Mouse (Mus musculus) embryonic stem cell, embryonic (primary cell): ENCODE data around the gene Odf3b.

Experiments used
- CTCF ChIA-PET, 4 experiments: fragments of 300-600 bp in 2 of 4; fragments of 350-600 bp in 2 of 4; sonication (Branson Sonifier 250); formaldehyde crosslinking; loops; one replicate each; lab custom pipeline; 2022; ENCODE audit warnings: inconsistent platforms in 2 of 4; lab: Charles Lee
- POLR2A ChIA-PET, 4 experiments: fragments of 300-600 bp in 2 of 4; fragments of 350-600 bp in 2 of 4; sonication (Branson Sonifier 250); formaldehyde crosslinking; loops; one replicate each; lab custom pipeline; 2022; ENCODE audit warnings: antibody characterized with exemption in 4 of 4, inconsistent platforms in 1 of 4; lab: Charles Lee

Odf3b gene

DNA sequence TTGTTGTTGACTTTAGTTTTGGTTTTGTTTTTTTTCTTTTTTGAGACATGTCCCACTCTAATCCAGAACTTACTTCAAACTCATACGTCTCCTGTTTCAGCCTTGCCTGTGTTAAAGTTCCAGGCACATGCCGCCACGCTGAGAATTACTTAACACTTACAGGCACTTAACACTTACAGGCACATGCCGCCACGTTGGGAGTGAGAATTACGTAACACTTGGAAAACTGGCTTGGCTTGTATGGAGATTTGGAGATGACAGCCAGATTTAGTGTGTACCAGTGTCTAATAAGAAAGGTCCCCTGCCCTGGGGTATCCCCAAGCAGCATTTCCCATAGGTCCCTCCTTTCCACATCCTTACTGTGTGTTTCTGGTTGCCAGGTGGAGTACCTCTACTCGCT, 16.0 kb downstream of the Odf3b start:
- CTCF ChIA-PET, result interaction anchor here in 2 of 4 experiments (0.6 to 3.2 kb wide), 3 partner anchors 11 to 48 kb away, joined by 3 to 20 read pairs (median 15); partner anchors contain the start of gene Sco2 (in 2 of the 2)
- POLR2A ChIA-PET, result interaction anchor here in 2 of 4 experiments (1.3 to 16.3 kb wide), 6 partner anchors 10 to 66 kb away, joined by 3 to 248 read pairs (median 6); partner anchors contain the start of genes Sco2 (in 2 of the 2), C730034F03Rik (in 1 of the 2), Chkb (in 1 of the 2) and Gm44502 (in 1 of the 2)

DNA sequence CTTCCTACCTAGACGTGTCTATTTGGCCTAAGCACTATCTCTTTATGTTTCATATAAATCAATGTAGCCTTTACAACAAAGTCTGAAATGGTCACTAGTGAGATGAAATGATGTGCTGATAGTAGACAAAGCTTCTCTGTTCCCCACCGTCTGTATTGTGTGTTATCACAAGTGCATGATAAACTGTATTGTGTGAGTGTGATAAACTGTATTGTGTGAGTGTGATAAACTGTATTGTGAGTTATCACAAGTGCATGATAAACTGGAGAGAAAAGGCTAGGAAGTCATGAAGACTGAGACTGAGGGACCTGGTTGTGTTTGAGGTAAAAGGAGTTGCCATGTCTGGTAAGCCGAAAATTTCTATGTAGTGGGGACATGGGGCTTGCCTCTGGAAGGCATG, 20.3 kb downstream of the Odf3b start:
- CTCF ChIA-PET, result interaction anchor here in 2 of 4 experiments (0.5 to 4.5 kb wide), 4 partner anchors 14 to 584 kb away, joined by 3 to 30 read pairs (median 19); partner anchors contain the start of gene Sco2 (in 2 of the 2)
- POLR2A ChIA-PET, result interaction anchor here in 2 of 4 experiments (1.0 to 16.3 kb wide), 6 partner anchors 8 to 70 kb away, joined by 3 to 248 read pairs (median 4); partner anchors contain the start of genes Sco2 (in 2 of the 2), C730034F03Rik (in 1 of the 2), Gm44502 (in 1 of the 2) and Odf3b (in 1 of the 2)

DNA sequence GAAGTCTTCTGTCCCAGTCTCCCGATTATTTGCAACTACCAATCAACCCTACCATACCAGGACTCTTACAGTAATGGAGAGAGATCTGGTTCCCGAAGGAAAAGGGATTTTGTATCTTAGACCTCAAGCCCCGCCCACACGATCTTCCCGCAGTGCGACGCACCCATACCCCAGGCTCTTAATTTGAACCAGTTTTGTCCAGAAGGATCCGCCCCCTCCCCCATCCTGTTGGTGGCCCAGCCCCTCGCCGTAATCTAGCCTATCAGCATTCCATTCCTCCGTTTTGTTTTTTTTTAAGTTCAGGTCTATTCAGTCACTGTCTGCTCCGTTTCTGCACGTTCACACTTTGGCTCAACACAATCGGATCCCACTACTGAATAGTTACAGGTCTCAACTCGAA, 22.7 kb downstream of the Odf3b start:
- ChIA-PET CTCF (interaction anchor here (0.6 to 4.5 kb wide), 8 partner anchors 17 to 1620 kb away, joined by 3 to 30 read pairs (median 3); partner anchors contain the start of genes Sco2 (in 2 of the 4), C730034F03Rik (in 1 of the 4), Chkb (in 1 of the 4) and Gm44502 (in 1 of the 4)), POLR2A (interaction anchor here (0.7 to 16.3 kb wide), 39 partner anchors 8 to 1899 kb away, joined by 3 to 248 read pairs (median 4); partner anchors contain the start of genes Sco2 (in 4 of the 4), Chkb (in 2 of the 4), Cpt1b (in 2 of the 4) and Tubgcp6 (in 2 of the 4))

DNA sequence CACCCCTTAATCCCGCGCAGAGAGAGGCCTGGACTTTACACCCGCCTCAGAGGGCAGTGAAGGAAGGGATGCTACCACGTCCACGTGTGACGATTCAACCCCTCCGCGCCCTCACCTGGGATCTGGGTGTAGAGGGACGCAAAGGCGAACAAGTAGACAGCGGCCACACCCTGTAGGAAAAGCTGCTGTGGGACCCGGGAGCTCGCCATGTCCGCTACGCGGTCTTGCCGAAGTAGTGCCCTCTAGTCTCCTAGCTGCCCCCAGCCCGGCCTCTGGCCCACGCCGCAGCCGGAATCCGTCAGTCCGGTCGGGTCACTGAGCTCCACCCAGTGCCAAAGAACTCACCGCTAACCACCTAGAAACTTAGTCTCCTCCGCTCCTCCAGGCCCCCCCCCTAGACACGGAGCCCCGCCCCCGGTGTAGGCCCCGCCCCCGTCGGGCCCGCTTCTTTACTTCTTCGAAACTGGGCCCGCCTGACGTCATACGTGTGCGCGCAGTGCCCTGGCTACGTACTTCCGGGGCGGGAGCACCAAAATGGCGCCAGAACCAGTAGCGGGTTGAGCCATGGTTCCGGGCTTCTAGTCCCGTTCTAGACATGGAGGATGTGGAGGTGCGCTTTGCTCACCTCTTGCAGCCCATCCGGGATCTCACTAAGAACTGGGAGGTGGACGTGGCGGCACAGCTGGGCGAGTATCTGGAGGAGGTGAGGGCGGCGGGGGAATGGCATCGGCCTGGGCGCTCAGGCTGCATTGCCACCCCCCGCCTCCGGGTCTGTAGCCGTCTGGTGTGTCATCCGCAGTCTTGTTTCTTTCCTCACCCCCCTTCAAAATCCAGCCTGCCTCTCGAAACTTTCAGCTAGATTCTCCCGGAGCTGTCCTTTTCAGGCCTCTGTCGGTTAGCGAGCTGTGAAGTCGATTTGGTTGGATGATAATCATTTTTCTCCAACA, 23.6 kb downstream of the Odf3b start, which contains the start of the genes Lmf2 and Ncaph2:
Lmf2 (minus strand) TSS at position 419 of the 947 bp plus-strand sequence.
Ncaph2 (plus strand) TSS at position 479 of the 947 bp plus-strand sequence.
- POLR2A ChIA-PET, result interaction anchor here in 3 of 4 experiments (0.5 to 16.3 kb wide), 51 partner anchors 9 to 896 kb away, joined by 3 to 248 read pairs (median 4); partner anchors contain the start of genes C730034F03Rik (in 3 of the 3), Chkb (in 3 of the 3), Cpt1b (in 3 of the 3) and Sco2 (in 3 of the 3)
- CTCF ChIA-PET, result interaction anchor here (0.6 to 4.5 kb wide), 7 partner anchors 17 to 160 kb away, joined by 3 to 30 read pairs (median 3); partner anchors contain the start of genes Sco2 (in 3 of the 4), Dennd6b (in 1 of the 4) and Sbf1 (in 1 of the 4)

DNA sequence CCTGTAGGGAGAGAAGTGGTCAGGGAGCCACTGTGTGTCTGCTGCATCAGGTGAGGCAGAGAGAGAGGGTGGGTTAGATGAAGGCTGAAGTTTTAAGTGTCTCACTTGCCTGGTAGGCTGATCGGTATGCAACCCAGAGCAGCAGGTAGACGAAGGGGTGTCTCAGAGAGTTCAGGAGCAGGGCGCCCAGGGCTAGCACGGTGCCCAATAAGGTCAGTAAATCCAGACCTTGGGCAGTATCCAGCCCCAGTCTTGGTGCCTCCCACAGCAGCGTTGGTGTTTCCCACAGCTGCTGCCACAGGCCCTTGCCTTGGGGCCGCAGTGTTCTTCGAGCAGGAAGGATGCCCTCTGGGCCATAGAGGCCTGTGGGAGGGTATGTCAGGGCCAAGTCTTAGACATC, 24.6 kb downstream of the Odf3b start:
- CTCF ChIA-PET, result no interaction called here
- POLR2A ChIA-PET, result interaction anchor here in 2 of 4 experiments (0.9 to 16.3 kb wide), 4 partner anchors 18 to 172 kb away, joined by 4 to 248 read pairs (median 40); partner anchors contain the start of genes Sco2 (in 2 of the 2), Miox (in 1 of the 2), Odf3b (in 1 of the 2) and Tymp (in 1 of the 2)

DNA sequence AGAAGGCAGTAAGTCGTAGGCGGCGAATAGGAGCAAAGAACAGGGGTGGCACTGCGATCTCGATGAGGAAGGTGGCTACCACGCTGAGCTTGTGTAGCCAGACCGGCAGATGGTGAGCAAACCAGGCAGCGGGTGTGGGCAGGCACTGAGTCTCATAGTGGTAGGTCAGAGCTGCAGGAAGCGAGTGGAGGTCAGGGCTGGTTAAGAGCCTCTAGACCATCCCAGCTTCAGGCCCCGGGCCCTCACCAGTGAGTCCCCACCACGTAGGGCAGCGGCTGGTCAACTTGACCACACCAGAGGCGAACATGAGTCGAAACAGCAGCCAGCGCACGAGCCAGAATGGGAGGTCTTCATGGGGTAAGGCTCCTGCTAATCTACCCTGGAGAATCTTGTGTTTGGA, 25.2 kb downstream of the Odf3b start:
- CTCF ChIA-PET, result interaction anchor here in 1 of 4 experiments (1.6 kb wide), 1 partner anchor 14 kb away, joined by 3 read pairs; no protein-coding TSS in a partner anchor

DNA sequence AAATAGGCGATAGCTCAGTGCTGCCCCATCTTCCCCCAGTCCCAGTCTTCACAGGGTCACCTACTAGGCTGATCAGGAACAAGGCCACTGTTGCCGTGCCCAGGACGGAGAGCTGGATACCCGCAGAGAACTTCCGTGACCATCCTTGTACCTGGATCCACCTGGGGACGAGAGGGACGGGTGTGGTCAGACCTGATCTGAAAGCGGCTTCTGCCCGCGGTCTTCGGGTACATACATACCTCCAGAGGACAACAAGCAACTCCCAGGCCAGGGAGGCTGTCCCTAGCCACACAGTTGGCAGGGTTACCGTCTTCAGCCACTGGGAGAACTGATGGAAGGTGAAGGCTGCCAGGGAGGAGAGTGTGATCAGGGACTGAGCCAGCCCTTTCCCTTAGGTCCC, 26.3 kb downstream of the Odf3b start:
- ChIA-PET POLR2A (interaction anchor here in 2 of 4 experiments (0.6 to 16.3 kb wide), 5 partner anchors 11 to 28 kb away, joined by 3 to 248 read pairs (median 3); partner anchors contain the start of genes Sco2 (in 2 of the 2), Odf3b (in 1 of the 2) and Tymp (in 1 of the 2)), CTCF (interaction anchor here in 2 of 4 experiments (0.6 to 1.6 kb wide), 2 partner anchors 13 to 66 kb away, joined by 3 to 4 read pairs; no protein-coding TSS in a partner anchor)

More for the DNA sequence above, 25.2 kb downstream of the Odf3b start:
- POLR2A ChIA-PET, result interaction anchor here in 2 of 4 experiments (0.5 to 16.3 kb wide), 5 partner anchors 14 to 141 kb away, joined by 3 to 248 read pairs (median 5); partner anchors contain the start of genes Sco2 (in 2 of the 2), Miox (in 1 of the 2), Odf3b (in 1 of the 2) and Tymp (in 1 of the 2)

DNA sequence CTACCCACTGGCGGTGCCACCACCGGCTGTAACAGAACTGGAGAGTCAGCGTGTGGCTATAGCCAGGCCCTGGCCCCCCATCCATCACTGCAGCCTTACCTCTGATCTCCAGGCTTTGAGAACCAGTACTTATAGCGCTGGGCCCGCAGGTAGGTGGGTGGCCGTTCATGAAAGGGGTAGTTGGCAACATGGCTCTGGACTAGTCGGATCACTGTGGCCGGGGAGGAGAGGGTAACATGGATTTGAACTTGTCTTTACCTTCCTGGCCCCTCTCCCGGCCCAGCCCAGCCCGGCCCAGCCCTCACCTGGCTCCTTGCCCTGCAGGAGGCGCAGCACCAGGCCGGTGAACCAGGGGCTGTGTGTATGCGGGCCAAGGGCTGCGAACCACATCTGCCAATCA, 27.0 kb downstream of the Odf3b start:
- ChIA-PET POLR2A (interaction anchor here in 2 of 4 experiments (0.6 to 16.3 kb wide), 7 partner anchors 9 to 37 kb away, joined by 3 to 248 read pairs (median 3); partner anchors contain the start of genes Sco2 (in 2 of the 2), Odf3b (in 1 of the 2), Sbf1 (in 1 of the 2) and Tymp (in 1 of the 2)), CTCF (interaction anchor here in 1 of 4 experiments (1.8 kb wide), 1 partner anchor 22 kb away, joined by 7 read pairs; the partner anchor contains the start of gene Sco2)

DNA sequence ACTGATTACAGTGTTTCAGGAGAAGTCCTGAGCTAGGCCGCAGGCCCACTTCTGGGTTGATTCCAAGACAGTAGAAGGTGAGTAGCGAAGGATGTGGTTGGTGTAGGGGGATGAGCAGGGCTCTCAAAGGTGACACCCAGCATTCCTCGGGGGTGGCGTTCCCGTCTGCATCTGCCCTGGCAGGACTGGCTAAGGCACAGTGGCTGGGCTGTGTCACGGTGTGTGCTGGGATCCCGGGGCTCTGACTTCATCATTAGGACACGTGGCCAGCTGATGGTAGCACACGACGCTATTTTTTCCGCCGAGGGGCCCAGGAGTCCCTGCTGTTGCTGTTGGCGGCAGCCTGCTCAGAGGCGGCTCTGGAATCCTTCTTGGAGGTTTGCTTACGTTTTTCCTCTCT, 27.8 kb downstream of the Odf3b start:
- POLR2A ChIA-PET, result interaction anchor here in 3 of 4 experiments (0.8 to 16.3 kb wide), 9 partner anchors 8 to 228 kb away, joined by 3 to 248 read pairs (median 3); partner anchors contain the start of genes Hdac10 (in 1 of the 3), Odf3b (in 1 of the 3), Sbf1 (in 1 of the 3) and Sco2 (in 1 of the 3)
- CTCF ChIA-PET, result interaction anchor here in 1 of 4 experiments (1.8 kb wide), 1 partner anchor 23 kb away, joined by 7 read pairs; the partner anchor contains the start of gene Sco2

DNA sequence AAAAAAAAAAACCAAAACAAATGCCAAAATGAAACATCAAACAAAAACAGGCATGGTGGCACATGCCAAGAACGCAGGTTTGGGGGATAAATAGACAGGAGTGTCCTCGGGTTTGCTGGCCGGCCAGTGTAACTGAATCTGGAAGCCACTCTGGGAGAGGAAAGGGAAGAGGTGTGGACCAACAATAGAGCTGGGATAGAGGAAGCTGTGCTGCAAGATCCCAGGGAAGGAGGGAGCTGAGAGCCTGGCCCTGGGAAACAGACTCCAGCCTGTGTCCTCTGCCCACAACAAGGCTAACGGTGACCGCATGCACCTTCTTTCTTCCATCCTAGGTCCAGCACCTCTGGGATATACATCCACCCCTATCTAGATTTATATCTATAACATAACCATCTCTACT, 28.6 kb downstream of the Odf3b start:
- CTCF ChIA-PET, result interaction anchor here in 2 of 4 experiments (1.3 to 1.8 kb wide), 2 partner anchors 23 to 24 kb away, joined by 3 to 7 read pairs; partner anchors contain the start of gene Sco2 (in 1 of the 2)
- POLR2A ChIA-PET, result interaction anchor here in 3 of 4 experiments (0.8 to 16.3 kb wide), 9 partner anchors 9 to 227 kb away, joined by 3 to 248 read pairs (median 3); partner anchors contain the start of genes Hdac10 (in 1 of the 3), Odf3b (in 1 of the 3), Sbf1 (in 1 of the 3) and Sco2 (in 1 of the 3)

DNA sequence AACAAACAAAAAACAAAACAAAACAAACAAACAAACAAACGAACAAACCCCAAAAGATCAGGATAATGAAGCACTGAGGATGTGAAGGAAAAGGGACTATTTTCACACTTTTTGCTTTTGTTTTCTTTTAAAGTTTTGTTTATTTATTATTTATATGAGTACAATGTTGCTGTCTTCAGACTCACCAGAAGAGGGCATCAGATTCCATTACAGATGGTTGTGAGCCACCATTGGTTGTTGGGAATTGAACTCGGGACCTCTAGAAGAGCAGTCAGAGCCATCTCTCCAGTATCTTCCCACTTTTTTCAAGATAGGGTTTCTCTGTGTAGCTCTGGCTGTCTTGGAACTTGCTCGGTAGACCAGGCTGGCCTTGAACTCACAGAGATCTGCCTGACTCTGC, 35.8 kb downstream of the Odf3b start:
- ChIA-PET POLR2A (interaction anchor here in 1 of 4 experiments (0.9 to 1.5 kb wide), 2 partner anchors 17 to 30 kb away, joined by 3 read pairs; partner anchors contain the start of gene Sco2), CTCF (interaction anchor here in 1 of 4 experiments (0.6 kb wide), 1 partner anchor 216 kb away, joined by 5 read pairs; no protein-coding TSS in a partner anchor)

DNA sequence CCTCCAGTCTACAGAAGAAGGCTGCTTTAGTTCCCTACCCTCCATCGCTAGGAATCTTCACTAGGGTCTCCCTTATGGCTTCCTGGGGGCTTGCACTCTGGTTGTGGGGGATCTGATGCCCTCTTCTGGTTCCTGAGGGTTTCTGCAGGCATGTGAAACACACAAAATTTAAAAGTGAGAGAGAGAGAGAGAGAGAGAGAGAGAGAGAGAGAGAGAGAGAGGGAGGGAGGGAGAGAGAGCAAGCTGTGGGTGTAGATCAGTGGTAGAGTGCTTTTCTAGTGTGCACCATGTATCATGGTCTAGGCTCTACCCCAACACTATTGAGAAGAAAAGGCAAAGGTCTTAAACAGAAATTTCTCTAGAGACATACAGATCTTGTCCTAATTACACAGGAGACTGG, 37.4 kb downstream of the Odf3b start:
- POLR2A ChIA-PET, result no interaction called here
- CTCF ChIA-PET, result interaction anchor here in 1 of 4 experiments (1.0 kb wide), 1 partner anchor 19 kb away, joined by 4 read pairs; no protein-coding TSS in a partner anchor

DNA sequence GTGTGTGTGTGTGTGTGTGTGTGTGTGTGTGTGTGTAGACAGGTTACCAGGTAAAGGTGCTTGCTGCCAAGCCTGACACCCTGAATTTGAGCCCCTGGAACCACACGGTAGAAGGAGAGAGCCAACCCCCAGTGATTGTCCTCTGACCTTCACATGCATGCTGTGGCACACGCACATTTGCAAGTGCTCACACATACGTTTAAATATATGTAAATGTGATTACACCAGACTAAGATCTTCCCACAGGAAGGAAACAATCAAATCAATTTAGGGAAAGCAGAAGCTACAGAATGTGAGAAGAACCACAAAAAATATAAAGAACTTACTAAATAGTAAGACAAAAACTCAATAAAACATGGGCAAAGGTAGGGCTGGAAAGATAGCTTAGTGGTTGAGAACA, 38.9 kb downstream of the Odf3b start:
- ChIA-PET CTCF (interaction anchor here in 1 of 4 experiments (0.7 kb wide), 1 partner anchor 13 kb away, joined by 3 read pairs; no protein-coding TSS in a partner anchor), POLR2A (interaction anchor here in 1 of 4 experiments (0.5 to 1.4 kb wide), 4 partner anchors 9 to 250 kb away, joined by 3 to 5 read pairs (median 3); partner anchors contain the start of gene Adm2)

DNA sequence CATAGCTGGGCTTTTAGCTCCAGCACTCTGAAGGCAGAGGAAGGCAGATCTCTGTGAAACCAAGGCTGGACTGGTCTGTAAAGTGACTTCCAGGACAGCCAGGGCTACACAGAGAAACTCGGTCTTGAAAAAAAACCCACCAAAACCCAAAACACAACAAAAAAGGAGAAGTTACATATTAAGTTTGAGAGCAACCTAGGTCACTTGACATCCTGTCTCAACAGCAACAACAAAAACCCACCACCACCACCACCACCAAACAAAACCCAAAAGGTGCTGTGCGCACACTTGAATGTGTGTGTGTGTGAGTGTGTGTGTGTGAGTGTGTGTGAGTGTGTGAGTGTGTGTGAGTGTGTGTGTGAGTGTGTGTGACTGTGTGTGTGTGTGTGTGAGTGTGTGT, 39.4 kb downstream of the Odf3b start:
- CTCF ChIA-PET, result interaction anchor here in 1 of 4 experiments (0.7 kb wide), 1 partner anchor 14 kb away, joined by 3 read pairs; no protein-coding TSS in a partner anchor
- POLR2A ChIA-PET, result interaction anchor here in 1 of 4 experiments (1.1 to 1.4 kb wide), 2 partner anchors 13 to 17 kb away, joined by 3 read pairs; partner anchors contain the start of gene Adm2

DNA sequence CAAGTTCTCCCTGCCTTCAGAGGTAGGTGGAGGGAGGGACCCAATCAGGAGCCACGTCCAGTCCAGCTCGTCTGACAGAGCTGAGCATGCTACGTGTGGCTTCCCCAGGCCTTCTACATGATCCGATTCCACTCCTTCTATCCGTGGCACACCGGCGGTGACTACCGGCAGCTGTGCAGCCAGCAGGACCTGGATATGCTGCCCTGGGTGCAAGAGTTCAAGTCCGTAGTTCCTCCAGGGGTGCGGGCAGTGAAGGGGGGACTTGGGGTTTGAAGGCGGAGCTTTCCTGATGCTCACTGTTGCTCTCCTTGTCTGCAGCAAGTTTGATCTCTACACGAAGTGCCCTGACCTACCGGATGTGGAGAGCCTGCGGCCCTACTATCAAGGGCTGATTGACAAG, 42.7 kb downstream of the Odf3b start:
- ChIA-PET CTCF (interaction anchor here in 2 of 4 experiments (0.7 to 2.0 kb wide), 4 partner anchors 10 to 140 kb away, joined by 3 to 5 read pairs (median 3); partner anchors contain the start of genes Dennd6b (in 1 of the 2) and Sbf1 (in 1 of the 2)), POLR2A (interaction anchor here in 3 of 4 experiments (0.8 to 4.8 kb wide), 9 partner anchors 8 to 141 kb away, joined by 3 to 37 read pairs (median 6); partner anchors contain the start of genes Adm2 (in 2 of the 3), Sbf1 (in 2 of the 3) and Sco2 (in 1 of the 3))
